Mouse (Mus musculus) hindbrain, embryonic 16.5 days (tissue): ENCODE results near the gene Hp. TPM values are rescaled to one million over a fixed set of nuclear protein-coding genes. Genes with fewer than 3 reads are reported as not detected.

Experiments
- ATAC-seq: fragments of 200-750 bp; cut with Nextera tagmentation; 2 replicates; pipeline ENCODE4 v1.8.0; 2017; ENCODE audit warnings: moderate TSS enrichment, moderate library complexity
- H3K27ac ChIP-seq: fragments of 300-500 bp; sonication (generic); 2 replicates; pipeline ENCODE4 v1.5.1; 2014; ENCODE audit warnings: low read depth, mild to moderate bottlenecking, control low read depth, low read length, moderate library complexity
- H3K27me3 ChIP-seq: fragments of 300-500 bp; sonication (generic); replicated peaks from 2 replicates; pipeline ENCODE4 v1.6.1; 2014; ENCODE audit warnings: low read length; ENCODE audit not compliant: control insufficient read depth, insufficient read depth
- H3K36me3 ChIP-seq: fragments of 300-500 bp; sonication (generic); 2 replicates; pipeline ENCODE4 v1.6.1; 2014; ENCODE audit warnings: mild to moderate bottlenecking, low read length, moderate library complexity, mixed read lengths; ENCODE audit not compliant: control insufficient read depth, insufficient read depth
- H3K4me1 ChIP-seq: fragments of 300-500 bp; sonication (generic); 2 replicates; pipeline ENCODE4 v1.6.1; 2014; ENCODE audit warnings: low read depth, low read length; ENCODE audit not compliant: control insufficient read depth, insufficient read depth
- H3K4me2 ChIP-seq: fragments of 300-500 bp; sonication (generic); 2 replicates; pipeline ENCODE4 v1.6.1; 2014; ENCODE audit warnings: mild to moderate bottlenecking, low read length, control low read depth, moderate library complexity
- H3K4me3 ChIP-seq: fragments of 300-500 bp; sonication (generic); 2 replicates; pipeline ENCODE4 v1.5.1; 2014; ENCODE audit warnings: mild to moderate bottlenecking, low read length, control low read depth, moderate library complexity
- H3K9ac ChIP-seq: fragments of 300-500 bp; sonication (generic); 2 replicates; pipeline ENCODE4 v1.6.1; 2014; ENCODE audit warnings: low read depth, mild to moderate bottlenecking, control low read depth, low read length, moderate library complexity
- H3K9me3 ChIP-seq: fragments of 300-500 bp; sonication (generic); 2 replicates; pipeline ENCODE4 v1.6.1; 2014; ENCODE audit warnings: mild to moderate bottlenecking, low read length, moderate library complexity; ENCODE audit not compliant: control insufficient read depth
- WGBS: fragments of 180-500 bp; shearing (Covaris S2); extraction: QIAGEN DNeasy Blood & Tissue Kit; methylation state at CpG from one replicate; pipeline ENCODE4 v1.1.7; 2014; 5-methylcytosine and 5-hydroxymethylcytosine counted together
- polyA plus RNA-seq: library from polyadenylated mRNA; unstranded; fragments of >200 nt; fragmentation: Nextera tagmentation; extraction: Ambion mirVana; gene quantifications from 2 replicates; pipeline ENCODE4 v1.2.1, GENCODE M21; 2015

The Hp gene
- polyA plus RNA-seq, 1 experiment from 2014 or later = 0.79 TPM

- 86% methylated on average over 4 of the region's 4 CpGs for WGBS
- Histone ChIP-seq H3K4me1 (no peaks in the 10 kb centered on the region), H3K36me3 (peaks cover 3% of the 10 kb centered on the region; the same call in 1 of the 2 replicates), H3K9ac (no peak overlapping the region), H3K27ac (no peak overlapping the region), H3K4me2 (no peak overlapping the region), H3K9me3 (no peaks in the 10 kb centered on the region), H3K4me3 (no peak overlapping the region), H3K27me3 (no peaks in the 10 kb centered on the region)
- ATAC-seq = no peak
Measured at GRCm38 (mm10) chr8:109576311-109576710, 2.7 kb downstream of the Hp start.

GRCm38 (mm10) chr8:109571139-109571538 lies 7.8 kb downstream of the Hp start:
- WGBS = 89% methylated on average over 12 of the region's 12 CpGs
- H3K27ac ChIP-seq = no peak overlapping the region
- H3K4me3 ChIP-seq = no peak overlapping the region
- H3K4me2 ChIP-seq = no peak overlapping the region
- ATAC-seq = no peak
- no peak overlapping the region for H3K9ac ChIP-seq
- peaks cover 9% of the 10 kb centered on the region for H3K4me1 ChIP-seq
- H3K27me3 ChIP-seq = no peaks in the 10 kb centered on the region
- no peaks in the 10 kb centered on the region for H3K9me3 ChIP-seq
- peaks cover 8% of the 10 kb centered on the region; the same call in 1 of the 2 replicates for H3K36me3 ChIP-seq

GRCm38 (mm10) chr8:109565498-109566333 lies 13.3 kb downstream of the Hp start, which contains the start of the genes Dhx38 and Txnl4b:
Gene Dhx38, minus strand, starts transcription at chr8:109565861.
Gene Txnl4b, plus strand, starts transcription at chr8:109565892.
- peak; percentile 100 for ATAC-seq
- Histone ChIP-seq H3K36me3 (peaks cover 20% of the 10 kb centered on the region), H3K27ac (peak within 1 kb of the TSS; percentile 91), H3K9ac (peak within 1 kb of the TSS; percentile 95), H3K4me1 (peaks cover 16% of the 10 kb centered on the region), H3K4me3 (peak within 1 kb of the TSS; percentile 93), H3K27me3 (no peaks in the 10 kb centered on the region), H3K4me2 (peak within 1 kb of the TSS; percentile 79), H3K9me3 (no peaks in the 10 kb centered on the region)
- under 1% methylated on average over 51 of the region's 52 CpGs for WGBS

GRCm38 (mm10) chr8:109564766-109565165 lies 14.2 kb downstream of the Hp start:
- H3K36me3 ChIP-seq = peaks cover 29% of the 10 kb centered on the region
- no peaks in the 10 kb centered on the region for H3K27me3 ChIP-seq
- H3K4me2 ChIP-seq = peak overlapping the region; percentile 75
- WGBS = 7% methylated on average over 10 of the region's 10 CpGs
- peak overlapping the region; percentile 91; the same call in 1 of the 2 replicates for H3K27ac ChIP-seq
- peak overlapping the region; percentile 95 for H3K9ac ChIP-seq
- peaks cover 16% of the 10 kb centered on the region for H3K4me1 ChIP-seq
- no peaks in the 10 kb centered on the region for H3K9me3 ChIP-seq
- no peak for ATAC-seq
- H3K4me3 ChIP-seq = peak overlapping the region; percentile 93

- H3K9me3 ChIP-seq = no peaks in the 10 kb centered on the region
- H3K27me3 ChIP-seq = no peaks in the 10 kb centered on the region
- no peak overlapping the region for H3K27ac ChIP-seq
- no peak overlapping the region for H3K9ac ChIP-seq
- peaks cover 35% of the 10 kb centered on the region for H3K36me3 ChIP-seq
- 80% methylated on average over 2 of the region's 2 CpGs for WGBS
- no peak for ATAC-seq
- no peak overlapping the region for H3K4me3 ChIP-seq
- H3K4me2 ChIP-seq = no peak overlapping the region
- H3K4me1 ChIP-seq = peaks cover 16% of the 10 kb centered on the region
Measured at GRCm38 (mm10) chr8:109563881-109564280, 15.1 kb downstream of the Hp start.

- H3K9me3 ChIP-seq = no peaks in the 10 kb centered on the region
- WGBS = 43% methylated on average over 3 of the region's 3 CpGs
- H3K27me3 ChIP-seq = no peaks in the 10 kb centered on the region
- H3K4me2 ChIP-seq = no peak overlapping the region
- peaks cover 53% of the 10 kb centered on the region for H3K36me3 ChIP-seq
- no peaks in the 10 kb centered on the region for H3K4me1 ChIP-seq
- ATAC-seq = no peak
- H3K9ac ChIP-seq = no peak overlapping the region
- H3K27ac ChIP-seq = no peak overlapping the region
- H3K4me3 ChIP-seq = no peak overlapping the region
Measured at GRCm38 (mm10) chr8:109551663-109552062, 27.3 kb downstream of the Hp start.

- H3K36me3 ChIP-seq = peaks cover 11% of the 10 kb centered on the region
- H3K27ac ChIP-seq = no peak overlapping the region
- no peak for ATAC-seq
- 56% methylated on average over 3 of the region's 3 CpGs for WGBS
- H3K4me2 ChIP-seq = no peak overlapping the region
- no peaks in the 10 kb centered on the region for H3K27me3 ChIP-seq
- H3K9ac ChIP-seq = no peak overlapping the region
- no peaks in the 10 kb centered on the region for H3K4me1 ChIP-seq
- H3K9me3 ChIP-seq = no peaks in the 10 kb centered on the region
- H3K4me3 ChIP-seq = no peak overlapping the region
Measured at GRCm38 (mm10) chr8:109544049-109544448, 34.9 kb downstream of the Hp start.

GRCm38 (mm10) chr8:109542748-109543519 lies 36.0 kb downstream of the Hp start:
- no peak overlapping the region for H3K4me2 ChIP-seq

GRCm38 (mm10) chr8:109542165-109542564 lies 36.8 kb downstream of the Hp start:
- no peak overlapping the region for H3K4me3 ChIP-seq
- WGBS = 78% methylated on average over 5 of the region's 5 CpGs
- no peak overlapping the region for H3K27ac ChIP-seq
- H3K4me1 ChIP-seq = no peaks in the 10 kb centered on the region
- H3K9ac ChIP-seq = no peak overlapping the region
- no peak for ATAC-seq
- H3K4me2 ChIP-seq = no peak overlapping the region
- no peaks in the 10 kb centered on the region for H3K36me3 ChIP-seq
- H3K9me3 ChIP-seq = no peaks in the 10 kb centered on the region
- no peaks in the 10 kb centered on the region for H3K27me3 ChIP-seq

More at GRCm38 (mm10) chr8:109542748-109543519, 36.0 kb downstream of the Hp start:
- no peaks in the 10 kb centered on the region for H3K27me3 ChIP-seq
- WGBS = 84% methylated on average over 8 of the region's 8 CpGs
- H3K9ac ChIP-seq = no peak overlapping the region
- H3K36me3 ChIP-seq = peaks cover 4% of the 10 kb centered on the region; the same call in 1 of the 2 replicates
- no peak overlapping the region for H3K27ac ChIP-seq
- no peaks in the 10 kb centered on the region for H3K4me1 ChIP-seq
- no peak for ATAC-seq
- no peaks in the 10 kb centered on the region for H3K9me3 ChIP-seq
- no peak overlapping the region for H3K4me3 ChIP-seq
